Mouse (Mus musculus) left cerebral cortex, adult 18-20 months (tissue): ENCODE results near the gene Gpld1. TPM values are rescaled to one million over a fixed set of nuclear protein-coding genes. Genes with fewer than 3 reads are reported as not detected.
A peak's percentile ranks its signal among the peaks of the same experiment; 100 is the strongest.
"Not testable (repeated sequence)": the region's sequence is repeated elsewhere in the genome, so short reads cannot be mapped to it uniquely, and the experiment has no call there.

Source experiments
- DNase-seq, 2 experiments: peaks; one replicate each; pipeline ENCODE4 v3.0.0; 2021 to 2022; ENCODE audit warnings: low spot score in 2 of 2, mixed read lengths in 1 of 2
- total RNA-seq, 2 experiments: library from RNA; stranded (reverse); gene quantifications; 2 replicates each; pipeline ENCODE4 v1.2.3; 2021

Gpld1 gene
- total RNA-seq, 2 experiments from 2014 or later = 19.5 to 22.3 TPM

- no peak for DNase-seq
These were observed 2.6 kb downstream of the Gpld1 start for GRCm38 (mm10) chr13:24945567-24945966.

- DNase-seq = no peak
These were observed 4.2 kb downstream of the Gpld1 start for GRCm38 (mm10) chr13:24947158-24947557.

- no peak for DNase-seq
These were observed 5.9 kb downstream of the Gpld1 start for GRCm38 (mm10) chr13:24948870-24949269.

- no peak for DNase-seq
These were observed 9.7 kb downstream of the Gpld1 start for GRCm38 (mm10) chr13:24952659-24953058.

GRCm38 (mm10) chr13:24955091-24955490, 12.1 kb downstream of the Gpld1 start:
- no peak for DNase-seq

- no peak for DNase-seq
These were observed 12.5 kb downstream of the Gpld1 start for GRCm38 (mm10) chr13:24955500-24955899.

GRCm38 (mm10) chr13:24958671-24959070, 15.7 kb downstream of the Gpld1 start:
- peak in 1 of 2 experiments; percentile 11 for DNase-seq

GRCm38 (mm10) chr13:24960084-24960483, 17.1 kb downstream of the Gpld1 start:
- DNase-seq = no peak

- DNase-seq = no peak
These were observed 19.2 kb downstream of the Gpld1 start for GRCm38 (mm10) chr13:24962119-24962518.

GRCm38 (mm10) chr13:24965130-24965845, 22.3 kb downstream of the Gpld1 start:
- DNase-seq = no peak

- no peak for DNase-seq
These were observed 22.9 kb downstream of the Gpld1 start for GRCm38 (mm10) chr13:24965846-24966201.

GRCm38 (mm10) chr13:24971776-24972175, 28.8 kb downstream of the Gpld1 start:
- DNase-seq = not testable (repeated sequence)

GRCm38 (mm10) chr13:24976384-24976783, 33.4 kb downstream of the Gpld1 start:
- DNase-seq = no peak

GRCm38 (mm10) chr13:24977820-24978342, 34.9 kb downstream of the Gpld1 start:
- DNase-seq = no peak

- no peak for DNase-seq
These were observed 38.1 kb downstream of the Gpld1 start for GRCm38 (mm10) chr13:24981031-24981430.

- peak in 1 of 2 experiments; percentile 16 for DNase-seq
These were observed 42.5 kb downstream of the Gpld1 start for GRCm38 (mm10) chr13:24985435-24985834.

GRCm38 (mm10) chr13:24988391-24988790, 45.4 kb downstream of the Gpld1 start:
- DNase-seq = peak; percentile 64 to 76

GRCm38 (mm10) chr13:24989006-24989405, 46.1 kb downstream of the Gpld1 start:
- DNase-seq = no peak

GRCm38 (mm10) chr13:24993160-24993559, 50.2 kb downstream of the Gpld1 start:
- DNase-seq = no peak

- no peak for DNase-seq
These were observed 56.6 kb downstream of the Gpld1 start for GRCm38 (mm10) chr13:24999538-24999937.

GRCm38 (mm10) chr13:25002965-25003364, 60.0 kb downstream of the Gpld1 start:
- DNase-seq = no peak

- peak; percentile 30 to 60 for DNase-seq
These were observed 64.2 kb downstream of the Gpld1 start for GRCm38 (mm10) chr13:25007115-25007514.

- DNase-seq = no peak
These were observed 75.4 kb downstream of the Gpld1 start for GRCm38 (mm10) chr13:25018316-25018715.
